Mouse (Mus musculus) splenic B cell, adult 2 months (primary cell): ENCODE measurements at regions not wholly inside any gene's neighbourhood (a gene's known extent, or its start where the extent isn't known, plus 50 kb on each side); places are given as distances from the start of the nearest gene placed in this dataset.

Experiments
- DNase-seq: peaks from one replicate; pipeline ENCODE4 v3.0.0-alpha.2; 2011; ENCODE audit warnings: low read depth, low spot score
- H3K27me3 ChIP-seq: 2 replicates; pipeline ENCODE4 v1.6.1; 2012; ENCODE audit warnings: mild to moderate bottlenecking, low read length, moderate library complexity, mixed read lengths; ENCODE audit not compliant: control insufficient read depth, poor library complexity, insufficient read depth, severe bottlenecking
- H3K36me3 ChIP-seq: 2 replicates; pipeline ENCODE4 v1.6.1; 2012; ENCODE audit warnings: mild to moderate bottlenecking, low read length, moderate library complexity, mixed read lengths; ENCODE audit not compliant: control insufficient read depth, poor library complexity, insufficient read depth, severe bottlenecking

GRCm38 (mm10) chr3:50940656-50941055 lies 283.6 kb upstream of the Noct start:
- DNase-seq, result no peak
- H3K27me3 ChIP-seq, result no peaks in the 10 kb centered on the region
- H3K36me3 ChIP-seq, result no peaks in the 10 kb centered on the region

- no peak for DNase-seq
- Histone ChIP-seq H3K27me3 (no peaks in the 10 kb centered on the region), H3K36me3 (no peaks in the 10 kb centered on the region)
Measured at GRCm38 (mm10) chr3:50953456-50953855, 270.8 kb upstream of the Noct start.

DNA sequence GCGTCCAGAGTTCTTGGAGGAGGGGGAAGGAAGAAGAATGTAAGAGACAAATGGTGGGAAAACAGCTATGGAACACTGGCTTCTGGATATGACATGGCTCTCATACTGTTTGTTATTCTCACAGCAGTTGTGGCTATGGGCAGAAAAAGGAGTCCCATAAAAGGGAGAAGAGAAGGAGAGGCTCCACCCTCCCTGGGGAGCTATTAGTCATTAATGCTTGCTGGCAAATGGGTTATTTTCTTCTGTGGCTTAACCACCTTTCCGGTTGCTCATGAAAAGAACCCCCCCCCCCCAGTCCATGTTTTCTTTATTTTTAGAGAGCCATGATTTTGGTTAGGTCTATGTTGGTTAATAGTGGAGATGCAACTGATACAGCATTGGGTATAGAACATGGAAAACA lies 253.9 kb upstream of the Noct start:
- Histone ChIP-seq H3K36me3 (no peaks in the 10 kb centered on the region), H3K27me3 (no peaks in the 10 kb centered on the region)
- DNase-seq, result no peak

DNA sequence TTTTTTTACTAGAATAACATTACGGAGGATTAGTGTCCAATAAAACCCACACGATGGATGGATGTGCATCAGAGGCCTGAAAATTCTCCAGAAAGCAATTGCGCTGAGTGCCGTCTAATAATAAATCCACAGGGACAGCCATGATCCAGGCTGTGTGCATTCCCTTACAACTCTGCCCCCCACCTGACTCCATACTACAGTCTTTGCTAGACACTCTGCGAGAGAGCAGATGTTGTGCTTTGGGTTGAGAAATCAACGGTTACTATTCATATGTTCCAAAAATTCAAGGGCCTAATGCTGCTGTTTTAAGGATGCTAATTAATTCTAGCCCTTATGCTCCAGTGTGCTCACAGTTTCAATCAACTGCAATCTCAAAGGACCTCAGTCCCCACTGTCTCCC lies 251.2 kb upstream of the Noct start:
- no peak for DNase-seq
- H3K36me3 ChIP-seq, result no peaks in the 10 kb centered on the region
- no peaks in the 10 kb centered on the region for H3K27me3 ChIP-seq

DNA sequence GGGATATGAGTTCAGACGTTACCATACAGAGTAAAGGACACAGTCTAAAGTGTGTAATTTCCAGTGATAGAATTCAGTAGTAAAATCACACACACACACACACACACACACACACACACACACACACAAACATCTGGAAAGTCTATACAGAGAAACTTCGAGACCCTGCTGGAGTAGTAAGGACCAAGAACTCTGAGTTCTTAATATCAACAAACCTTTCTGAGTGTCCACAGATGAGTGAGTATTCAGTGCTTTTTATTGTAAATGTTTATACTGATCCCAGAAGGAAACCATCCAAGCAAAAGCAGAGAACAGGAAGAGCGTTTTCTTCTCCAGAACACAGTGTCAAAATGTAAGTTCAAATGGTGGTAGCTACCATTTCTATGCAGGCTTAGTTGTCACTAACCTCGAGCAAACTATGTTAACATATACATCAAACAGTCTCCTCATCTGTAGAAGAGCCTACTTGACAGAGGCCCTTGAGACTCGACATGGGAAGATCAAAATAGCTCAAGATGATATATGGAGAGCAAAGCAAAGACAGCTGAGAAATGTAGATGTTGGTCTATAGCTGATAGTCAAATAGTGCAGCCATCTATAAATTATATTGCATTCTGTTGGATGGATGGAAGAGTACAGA lies 248.0 kb upstream of the Noct start:
- Histone ChIP-seq H3K36me3 (no peaks in the 10 kb centered on the region), H3K27me3 (no peaks in the 10 kb centered on the region)
- DNase-seq, result no peak

DNA sequence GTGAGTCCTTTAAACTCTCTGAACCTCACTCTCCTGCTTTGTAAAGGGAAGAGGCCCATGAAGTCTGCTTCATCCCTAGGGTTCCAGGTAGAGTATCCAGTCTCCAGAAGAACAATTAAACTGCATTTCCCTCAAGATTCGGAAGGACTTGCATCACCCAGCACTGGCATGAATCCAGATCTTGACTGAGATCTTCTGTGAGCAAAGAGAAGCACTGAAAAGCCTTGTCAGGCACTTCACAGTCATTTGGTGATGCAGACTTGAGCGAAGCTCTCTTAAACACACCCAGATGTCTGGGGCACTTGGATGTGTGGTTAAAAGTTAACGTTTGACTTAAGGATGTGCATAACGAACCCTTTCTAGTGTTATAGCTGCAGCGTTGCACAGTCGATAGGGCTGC lies 247.4 kb upstream of the Noct start:
- Histone ChIP-seq H3K27me3 (no peaks in the 10 kb centered on the region), H3K36me3 (no peaks in the 10 kb centered on the region)
- DNase-seq, result no peak

DNA sequence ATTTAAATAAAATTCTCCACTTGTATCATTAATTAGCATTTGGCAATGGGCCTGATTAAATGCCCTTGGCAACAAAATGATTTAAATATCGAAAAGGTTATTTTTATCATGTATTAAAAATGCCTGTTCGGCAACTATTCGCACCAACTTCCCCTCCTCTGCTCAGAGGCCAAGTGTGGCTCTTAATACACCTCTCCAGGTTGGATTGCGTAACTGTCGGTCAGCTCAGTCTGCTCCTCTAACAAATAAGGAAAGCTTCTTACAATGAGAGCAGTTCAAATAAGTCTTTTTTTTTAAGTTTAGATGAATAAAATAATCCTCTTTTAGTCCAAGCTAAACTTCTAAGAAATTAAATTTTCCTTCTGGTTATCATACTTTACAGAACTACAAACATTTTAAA lies 245.6 kb upstream of the Noct start:
- no peaks in the 10 kb centered on the region for H3K27me3 ChIP-seq

DNA sequence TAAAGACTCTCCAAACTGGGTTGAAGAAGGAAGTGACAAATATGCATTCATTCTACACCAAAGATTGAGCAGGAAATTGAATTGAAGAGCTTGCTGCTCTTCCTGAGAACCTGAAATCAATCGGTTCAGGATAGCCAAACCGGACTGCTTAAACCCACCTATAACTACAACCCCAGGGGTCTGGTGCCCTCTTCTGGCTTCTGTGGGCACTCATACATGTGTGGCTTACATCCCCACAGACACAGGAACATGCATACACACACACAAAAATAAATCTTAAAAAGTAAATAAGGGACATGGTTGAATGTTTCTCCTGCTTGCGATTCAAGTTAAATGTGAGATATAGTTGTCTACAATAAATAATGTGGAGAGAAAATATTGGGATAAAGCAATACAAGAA lies 244.7 kb upstream of the Noct start:
- no peaks in the 10 kb centered on the region for H3K36me3 ChIP-seq
- H3K27me3 ChIP-seq, result no peaks in the 10 kb centered on the region

More for the DNA sequence above, 245.6 kb upstream of the Noct start:
- no peaks in the 10 kb centered on the region for H3K36me3 ChIP-seq
- DNase-seq, result no peak

GRCm38 (mm10) chr3:50981751-50982150 lies 242.5 kb upstream of the Noct start:
- no peak for DNase-seq
- Histone ChIP-seq H3K36me3 (no peaks in the 10 kb centered on the region), H3K27me3 (no peaks in the 10 kb centered on the region)

More for the DNA sequence above, 244.7 kb upstream of the Noct start:
- no peak for DNase-seq

DNA sequence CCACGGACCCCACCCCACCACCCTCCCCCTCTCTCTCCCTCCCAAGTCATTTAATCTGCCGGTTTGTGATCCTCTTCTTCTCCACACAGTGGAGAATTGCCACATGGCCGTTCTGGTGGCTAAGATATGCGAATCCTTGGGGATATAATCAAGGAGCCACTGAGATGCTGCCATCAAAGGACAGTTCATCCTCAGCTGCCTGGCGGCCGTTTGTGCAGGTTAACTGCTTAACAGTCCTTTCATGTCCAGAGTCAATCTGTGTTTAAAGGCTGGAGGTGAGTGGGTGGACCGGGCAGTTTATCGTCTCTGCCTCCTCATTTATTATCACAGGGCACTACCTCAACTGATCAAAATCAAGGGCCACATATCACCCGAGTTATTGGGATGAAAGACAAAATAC lies 241.6 kb upstream of the Noct start:
- H3K27me3 ChIP-seq, result no peaks in the 10 kb centered on the region
- no peaks in the 10 kb centered on the region for H3K36me3 ChIP-seq
- no peak for DNase-seq

GRCm38 (mm10) chr3:50983126-50983525 lies 241.1 kb upstream of the Noct start:
- H3K36me3 ChIP-seq, result no peaks in the 10 kb centered on the region
- no peak for DNase-seq
- no peaks in the 10 kb centered on the region for H3K27me3 ChIP-seq

GRCm38 (mm10) chr3:50983962-50984765 lies 240.1 kb upstream of the Noct start:
- H3K27me3 ChIP-seq, result no peaks in the 10 kb centered on the region
- DNase-seq, result no peak
- no peaks in the 10 kb centered on the region for H3K36me3 ChIP-seq

- no peak for DNase-seq
- Histone ChIP-seq H3K27me3 (no peaks in the 10 kb centered on the region), H3K36me3 (no peaks in the 10 kb centered on the region)
Measured at GRCm38 (mm10) chr3:50987821-50988220, 236.4 kb upstream of the Noct start.

- Histone ChIP-seq H3K36me3 (no peaks in the 10 kb centered on the region), H3K27me3 (no peaks in the 10 kb centered on the region)
- DNase-seq, result no peak
Measured at GRCm38 (mm10) chr3:50990810-50991209, 233.4 kb upstream of the Noct start.

- DNase-seq, result no peak
- no peaks in the 10 kb centered on the region for H3K36me3 ChIP-seq
- H3K27me3 ChIP-seq, result no peaks in the 10 kb centered on the region
Measured at GRCm38 (mm10) chr3:50992581-50993313, 231.5 kb upstream of the Noct start.
